Mouse (Mus musculus): ENCODE results near the gene Zswim3. TPM values are rescaled to one million over a fixed set of nuclear protein-coding genes. Genes with fewer than 3 reads are reported as not detected.

The Zswim3 gene
- total RNA-seq (2021): 1 to 10 TPM; 8.2 to 8.3 TPM

GRCm38 (mm10) chr2:164804533-164805331, at the start of gene Zswim3, which contains the start of gene Acot8:
Zswim3 (plus strand) TSS chr2:164805098.
Acot8 (minus strand) TSS chr2:164804882.
- intact Hi-C loops (cut with DNase I): loop anchor here (2.0 kb wide), 1 partner anchor 18 kb away; the partner anchor contains the start of gene Zswim1
- peak; percentile 96 to 99 for DNase-seq (ENCODE audit: low spot score in 2 of 2)

DNA sequence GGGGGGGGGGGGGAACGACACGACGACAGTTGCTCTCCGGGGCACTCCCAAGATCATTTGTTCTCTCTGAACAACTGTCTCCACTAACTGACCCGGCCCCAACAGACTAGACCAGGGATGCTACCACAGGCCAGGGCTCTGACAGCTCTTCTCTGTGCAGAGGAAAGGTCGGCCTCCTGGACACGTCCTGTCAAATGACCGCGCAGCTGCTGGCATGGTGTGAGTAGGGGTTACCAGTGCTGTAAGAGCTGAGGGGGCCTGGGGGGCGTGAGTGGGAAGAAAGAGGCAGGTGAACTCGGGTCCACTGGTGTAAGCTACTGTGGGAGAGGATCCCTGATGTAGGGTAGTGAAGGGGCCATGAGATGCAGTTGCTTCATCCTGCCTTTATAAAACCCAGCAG, 47.1 kb upstream of the Zswim3 start:
- intact Hi-C loops (cut with DNase I): no loop called here
- no peak for DNase-seq (ENCODE audit: low spot score in 2 of 2)

- DNase-seq (ENCODE audit: low spot score in 2 of 2): no peak
- intact Hi-C loops (cut with DNase I): no loop called here
Measured at GRCm38 (mm10) chr2:164758692-164759091, 46.2 kb upstream of the Zswim3 start.

- DNase-seq (ENCODE audit: low spot score in 2 of 2): no peak
- intact Hi-C loops (cut with DNase I): no loop called here
Measured at GRCm38 (mm10) chr2:164760059-164760833, 44.7 kb upstream of the Zswim3 start.

DNA sequence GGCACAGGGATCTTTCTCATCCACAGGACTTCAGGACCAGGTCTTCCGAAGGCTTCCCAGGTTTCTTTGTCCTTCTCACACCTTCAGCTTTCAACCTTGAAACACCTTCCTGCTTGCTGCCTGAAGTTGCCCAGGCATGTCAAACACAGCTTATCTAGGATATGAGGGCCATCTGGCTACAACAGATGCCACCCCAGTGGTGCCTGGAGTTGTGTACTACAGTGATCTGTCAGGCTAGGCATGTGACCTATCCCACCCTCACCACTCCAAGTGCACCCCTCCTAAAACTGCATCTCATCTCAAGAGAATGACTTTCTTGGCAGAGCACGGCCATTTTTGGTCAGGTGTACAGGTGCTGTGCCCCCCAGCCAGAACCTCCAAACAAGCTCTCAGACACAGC, 43.4 kb upstream of the Zswim3 start:
- no peak for DNase-seq (ENCODE audit: low spot score in 2 of 2)
- intact Hi-C loops (cut with DNase I): no loop called here

GRCm38 (mm10) chr2:164761971-164762370, 42.9 kb upstream of the Zswim3 start:
- intact Hi-C loops (cut with DNase I): no loop called here
- DNase-seq (ENCODE audit: low spot score in 2 of 2): no peak

DNA sequence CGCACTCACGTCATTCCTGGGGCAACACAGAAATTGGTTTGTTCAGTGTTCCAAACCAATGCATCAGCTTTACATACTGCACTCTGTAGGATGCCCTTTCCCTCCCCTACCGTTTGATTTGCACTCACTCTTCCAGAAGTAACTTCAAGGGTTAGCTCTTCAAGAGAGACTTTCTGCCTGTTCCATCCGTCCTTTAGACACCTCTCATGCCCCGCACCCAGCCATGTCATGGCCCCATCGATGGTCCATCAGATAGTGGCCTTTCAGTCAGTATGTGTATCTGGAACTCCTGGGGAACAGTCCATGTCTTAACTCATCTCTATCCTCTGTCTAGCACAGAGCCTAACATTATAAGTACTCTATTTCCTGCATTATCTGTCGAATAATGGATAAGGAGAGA, 42.3 kb upstream of the Zswim3 start:
- intact Hi-C loops (cut with DNase I): no loop called here
- DNase-seq (ENCODE audit: low spot score in 2 of 2): no peak

DNA sequence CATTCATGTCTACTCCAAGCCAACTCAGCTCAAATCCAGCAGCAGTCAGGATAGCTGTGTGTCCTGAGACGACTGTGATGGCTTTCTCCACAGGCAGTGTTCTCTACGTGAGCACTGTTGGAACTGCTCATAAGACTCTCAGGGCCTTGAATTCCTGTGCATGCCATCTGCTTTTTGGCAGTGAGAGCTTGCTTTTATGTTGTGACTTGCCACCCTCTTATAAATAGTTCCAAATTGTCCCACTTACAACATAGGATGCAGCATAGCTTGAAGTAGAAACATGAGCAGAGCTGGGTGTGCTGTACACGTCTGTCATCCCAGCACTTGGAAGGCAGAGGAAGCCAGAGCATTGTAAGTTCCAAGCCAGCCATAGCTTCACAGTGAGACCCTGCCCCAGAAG, 39.1 kb upstream of the Zswim3 start:
- intact Hi-C loops (cut with DNase I): no loop called here
- DNase-seq (ENCODE audit: low spot score in 2 of 2): peak in 1 of 2 experiments; percentile 34

- intact Hi-C loops (cut with DNase I): no loop called here
- no peak for DNase-seq (ENCODE audit: low spot score in 2 of 2)
Measured at GRCm38 (mm10) chr2:164767812-164768540, 36.9 kb upstream of the Zswim3 start.

GRCm38 (mm10) chr2:164769258-164770037, 35.5 kb upstream of the Zswim3 start, which contains the start of gene Ube2c:
Ube2c (plus strand) TSS chr2:164769898.
- intact Hi-C loops (cut with DNase I): no loop called here
- peak; percentile 97 to 99 for DNase-seq (ENCODE audit: low spot score in 2 of 2)

GRCm38 (mm10) chr2:164770279-164770678, 34.6 kb upstream of the Zswim3 start:
- intact Hi-C loops (cut with DNase I): no loop called here
- no peak for DNase-seq (ENCODE audit: low spot score in 2 of 2)

- intact Hi-C loops (cut with DNase I): no loop called here
- DNase-seq (ENCODE audit: low spot score in 2 of 2): no peak
Measured at GRCm38 (mm10) chr2:164771123-164771522, 33.8 kb upstream of the Zswim3 start.

DNA sequence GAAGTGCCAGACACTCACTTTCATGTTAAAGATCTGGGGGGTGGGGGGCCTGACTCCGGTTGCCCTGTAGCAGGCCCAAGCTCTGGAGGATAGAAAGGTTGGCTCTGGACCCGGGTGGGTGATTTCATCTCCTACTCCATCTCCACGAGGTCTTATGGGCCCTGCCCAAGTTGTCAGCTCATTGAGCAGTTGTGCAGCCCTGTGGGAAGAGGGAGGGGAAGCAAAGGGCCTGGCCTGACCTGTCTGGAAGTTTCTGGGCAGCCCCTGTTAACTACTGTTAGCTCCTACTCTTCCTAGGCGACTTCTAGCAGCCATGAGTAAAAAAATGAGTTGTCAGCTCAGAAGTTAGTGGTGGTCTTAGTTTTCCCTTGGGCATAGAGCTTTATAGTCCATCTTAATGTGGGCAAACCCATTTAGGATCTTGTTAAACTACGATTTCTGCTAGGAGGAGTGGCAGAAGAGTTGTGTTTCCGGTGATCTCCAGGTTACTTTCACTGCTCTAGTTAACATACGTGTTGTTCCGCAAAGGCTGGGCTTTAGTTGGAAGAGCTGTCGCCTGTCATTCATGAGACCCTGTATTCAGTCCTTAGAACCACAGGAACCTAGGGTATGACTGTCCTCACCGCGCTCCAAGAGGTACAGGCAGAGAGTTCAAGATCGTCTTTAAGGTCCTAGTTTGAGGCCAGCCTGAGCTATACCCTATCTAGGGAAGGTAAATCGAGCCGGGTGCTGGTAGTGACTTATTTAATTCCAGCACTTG, 31.5 kb upstream of the Zswim3 start:
- intact Hi-C loops (cut with DNase I): no loop called here
- no peak for DNase-seq (ENCODE audit: low spot score in 2 of 2)

DNA sequence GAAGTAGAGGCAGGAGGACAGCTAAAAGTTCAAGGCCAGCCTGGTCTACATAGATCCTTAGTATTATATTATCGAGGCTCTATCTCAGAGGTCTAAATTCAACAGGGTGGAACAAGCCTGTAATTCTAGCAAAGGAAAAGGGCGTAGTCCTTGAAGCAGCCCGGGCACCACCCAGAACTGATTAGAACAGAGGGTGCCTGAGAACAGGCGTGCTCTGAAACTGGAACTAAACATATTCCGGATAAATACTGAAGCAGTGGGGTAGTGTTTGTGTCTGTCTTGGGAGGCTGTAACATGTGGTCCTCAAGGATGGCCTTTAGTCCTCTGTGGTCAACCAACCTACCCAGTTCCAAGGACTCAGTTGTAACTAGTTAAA, 30.9 kb upstream of the Zswim3 start:
- intact Hi-C loops (cut with DNase I): no loop called here
- DNase-seq (ENCODE audit: low spot score in 2 of 2): no peak

DNA sequence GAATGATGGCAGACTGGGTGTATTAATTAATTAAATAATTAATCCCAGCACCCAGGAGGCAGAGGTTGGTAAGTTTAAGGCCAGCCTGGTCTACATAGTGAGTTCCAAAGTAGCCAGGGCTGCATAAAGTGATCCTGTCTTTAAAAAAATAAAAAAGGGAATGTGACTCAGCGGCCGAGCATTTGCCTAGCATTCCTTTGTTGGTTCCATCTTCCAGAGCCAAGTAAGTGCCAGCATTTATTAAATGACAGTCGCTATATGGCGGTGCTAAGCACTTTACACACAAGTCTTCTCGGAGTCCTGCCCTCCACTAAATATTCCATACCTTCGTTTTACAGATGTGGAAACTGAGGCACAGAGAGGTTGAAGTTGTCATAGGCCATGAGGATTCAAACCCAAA, 28.8 kb upstream of the Zswim3 start:
- intact Hi-C loops (cut with DNase I): no loop called here
- DNase-seq (ENCODE audit: low spot score in 2 of 2): no peak

GRCm38 (mm10) chr2:164776801-164777200, 28.1 kb upstream of the Zswim3 start:
- no peak for DNase-seq (ENCODE audit: low spot score in 2 of 2)
- intact Hi-C loops (cut with DNase I): no loop called here

DNA sequence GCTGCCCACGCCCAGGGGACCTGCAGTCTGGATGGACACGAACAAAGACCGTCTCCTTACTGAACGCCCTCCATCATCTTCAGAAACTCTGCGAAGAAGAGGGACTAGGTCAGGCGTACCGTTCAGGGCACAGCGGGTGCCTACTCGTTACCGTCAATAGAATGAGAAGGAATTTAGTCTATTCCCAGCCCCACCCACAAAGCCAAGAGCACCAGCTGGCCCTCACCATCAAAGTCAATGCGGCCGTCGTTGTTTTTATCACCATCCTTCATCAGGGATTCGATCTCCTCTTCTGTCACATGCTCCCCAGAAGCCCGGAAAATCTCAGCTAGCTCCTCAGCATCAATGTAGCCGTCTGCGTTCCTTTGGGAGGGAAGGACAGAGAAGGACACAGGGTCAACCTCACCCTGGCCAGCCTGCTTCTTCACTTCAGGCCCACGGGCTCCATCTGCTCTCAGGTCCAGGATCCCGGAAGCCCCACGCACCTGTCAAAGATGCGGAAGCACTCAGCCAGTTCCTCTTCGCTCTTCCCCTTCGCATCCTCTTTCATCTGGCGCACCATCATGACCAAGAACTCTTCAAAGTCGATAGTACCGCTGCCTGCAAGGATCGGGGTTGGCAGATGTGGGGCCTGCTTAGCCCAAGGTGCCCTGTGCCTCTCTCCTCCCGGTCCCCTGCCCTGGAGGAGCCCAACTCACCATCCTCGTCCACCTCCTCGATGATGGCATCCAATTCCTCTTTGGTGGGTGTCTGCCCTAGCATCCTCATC, 27.5 kb upstream of the Zswim3 start:
- intact Hi-C loops (cut with DNase I): no loop called here
- DNase-seq (ENCODE audit: low spot score in 2 of 2): no peak

DNA sequence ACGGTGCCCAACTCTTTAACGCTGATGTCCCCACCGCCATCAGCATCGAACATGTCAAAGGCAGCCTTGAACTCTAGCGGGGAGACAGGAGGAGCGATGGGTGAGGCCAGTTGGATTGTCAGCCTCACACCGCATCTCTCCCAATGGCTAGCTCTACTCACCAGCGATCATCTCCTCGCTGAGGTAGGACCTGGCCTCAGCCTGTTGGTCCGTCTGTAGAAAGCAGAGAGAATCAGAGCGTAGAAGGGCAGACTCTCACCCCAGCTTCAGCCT, 26.9 kb upstream of the Zswim3 start:
- intact Hi-C loops (cut with DNase I): no loop called here
- DNase-seq (ENCODE audit: low spot score in 2 of 2): no peak
